Mouse (Mus musculus): Measurements from ENCODE around the gene Kdm8. TPM values are rescaled to one million over a fixed set of nuclear protein-coding genes. Genes with fewer than 3 reads are reported as not detected.

Kdm8 gene
- polyA plus RNA-seq, 1 experiment, result 4.0 TPM

DNA sequence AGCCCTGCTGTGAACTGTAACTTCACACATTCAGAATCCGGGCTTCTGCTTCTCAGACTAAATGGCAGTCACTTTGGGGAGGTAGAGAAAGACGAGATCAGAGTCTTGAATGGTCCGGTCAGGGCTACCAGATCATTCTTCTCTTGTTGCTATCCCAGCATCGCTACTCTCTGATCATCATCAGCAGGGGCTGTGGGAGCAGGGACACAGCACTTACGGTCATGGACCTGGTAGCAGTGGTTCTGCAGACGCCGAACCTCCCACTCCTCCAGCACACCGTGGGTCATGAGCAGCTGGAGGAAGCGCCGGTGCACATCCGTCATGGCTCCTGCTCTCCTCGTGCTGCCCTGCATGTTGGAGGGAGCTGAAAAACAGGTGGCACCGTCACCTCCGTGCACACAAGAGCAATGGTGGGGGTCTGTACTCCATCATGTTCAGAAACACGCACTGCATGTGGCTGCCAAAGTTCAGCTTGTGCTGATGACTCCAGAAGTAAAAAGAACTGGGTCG is 41.7 kb downstream of the Kdm8 start:
- Histone ChIP-seq H3K79me2 (ENCODE audit: control insufficient read depth, insufficient read depth) (no peaks in the 10 kb centered on the region), H3K4me3 (no peak overlapping the region), H3K27me3 (ENCODE audit: control insufficient read depth, insufficient read depth, insufficient read length) (no peaks in the 10 kb centered on the region), H3K4me2 (ENCODE audit: low read depth) (no peak overlapping the region), H3ac (ENCODE audit: control insufficient read depth, insufficient read length) (no peak overlapping the region), H3K36me3 (ENCODE audit: control insufficient read depth, insufficient read depth) (no peaks in the 10 kb centered on the region)
- TF ChIP-seq TCF12 (IDR thresholded peaks at IDR 0.05; ENCODE audit: insufficient read depth, poor library complexity, severe bottlenecking) (no peak), MYOG (IDR thresholded peaks at IDR 0.05; ENCODE audit: control insufficient read depth in 1 of 3, insufficient read depth in 1 of 3, insufficient read length in 2 of 3, low read depth in 2 of 3) (no peak), POLR2A (IDR thresholded peaks at IDR 0.05; ENCODE audit: insufficient read length, low read depth) (no peak), E2F4 (IDR thresholded peaks at IDR 0.05; ENCODE audit: insufficient read depth) (no peak)

- H3K79me2 ChIP-seq (ENCODE audit: control insufficient read depth, insufficient read depth), result no peaks in the 10 kb centered on the region
- no peak overlapping the region for H3ac ChIP-seq (ENCODE audit: control insufficient read depth, insufficient read length)
- TF ChIP-seq MYOD1 (IDR thresholded peaks at IDR 0.05; ENCODE audit: control insufficient read depth in 1 of 3, insufficient read length in 2 of 3, low read depth in 2 of 3) (peak in 1 of 3 experiments; percentile 35), POLR2AphosphoS2 (IDR thresholded peaks at IDR 0.05; ENCODE audit: insufficient read length, low read depth) (no peak)
- H3K27me3 ChIP-seq (ENCODE audit: control insufficient read depth, insufficient read depth, insufficient read length), result no peaks in the 10 kb centered on the region
- H3K4me2 ChIP-seq (ENCODE audit: low read depth), result no peak overlapping the region
- H3K4me3 ChIP-seq, result no peak overlapping the region
- H3K36me3 ChIP-seq (ENCODE audit: control insufficient read depth, insufficient read depth), result no peaks in the 10 kb centered on the region
These were observed 42.6 kb downstream of the Kdm8 start for GRCm38 (mm10) chr7:125487126-125487525.

GRCm38 (mm10) chr7:125488706-125489105 is 44.2 kb downstream of the Kdm8 start:
- Histone ChIP-seq H3ac (ENCODE audit: control insufficient read depth, insufficient read length) (no peak overlapping the region), H3K79me2 (ENCODE audit: control insufficient read depth, insufficient read depth) (no peaks in the 10 kb centered on the region), H3K27me3 (ENCODE audit: control insufficient read depth, insufficient read depth, insufficient read length) (no peaks in the 10 kb centered on the region), H3K4me3 (no peak overlapping the region), H3K36me3 (ENCODE audit: control insufficient read depth, insufficient read depth) (no peaks in the 10 kb centered on the region), H3K4me2 (ENCODE audit: low read depth) (no peak overlapping the region)
- no peak for TF ChIP-seq TCF3 (IDR thresholded peaks at IDR 0.05; ENCODE audit: insufficient read length, low read depth)
- TF ChIP-seq E2F4 (IDR thresholded peaks at IDR 0.05; ENCODE audit: insufficient read depth), result no peak
- TF ChIP-seq USF1 (IDR thresholded peaks at IDR 0.05; ENCODE audit: low read depth), result no peak
- no peak for TF ChIP-seq MYOG (IDR thresholded peaks at IDR 0.05; ENCODE audit: control insufficient read depth in 1 of 3, insufficient read depth in 1 of 3, insufficient read length in 2 of 3, low read depth in 2 of 3)

DNA sequence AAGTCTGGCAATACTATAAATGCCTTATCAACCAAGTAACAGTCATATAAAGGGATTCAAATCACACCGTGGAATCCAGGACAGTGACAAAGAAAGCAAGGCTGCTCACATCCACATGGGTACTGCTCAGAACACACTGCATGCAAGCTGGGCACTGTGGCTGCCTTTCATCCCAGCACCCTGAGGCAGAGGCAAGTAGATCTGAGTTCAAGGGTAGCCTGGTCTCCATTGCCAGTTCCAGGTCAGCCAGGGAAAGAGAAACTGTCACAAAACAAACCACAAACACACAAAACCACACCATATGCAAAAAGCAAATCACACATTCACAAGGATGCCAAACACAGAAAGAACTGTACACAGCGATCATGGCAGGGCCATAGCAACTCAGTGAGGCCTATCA is 45.2 kb downstream of the Kdm8 start:
- Histone ChIP-seq H3ac (ENCODE audit: control insufficient read depth, insufficient read length) (no peak overlapping the region), H3K79me2 (ENCODE audit: control insufficient read depth, insufficient read depth) (no peaks in the 10 kb centered on the region), H3K27me3 (ENCODE audit: control insufficient read depth, insufficient read depth, insufficient read length) (no peaks in the 10 kb centered on the region), H3K36me3 (ENCODE audit: control insufficient read depth, insufficient read depth) (no peaks in the 10 kb centered on the region), H3K4me3 (no peak overlapping the region), H3K4me2 (ENCODE audit: low read depth) (no peak overlapping the region)
- no peak for TF ChIP-seq POLR2A (IDR thresholded peaks at IDR 0.05; ENCODE audit: insufficient read length, low read depth)

DNA sequence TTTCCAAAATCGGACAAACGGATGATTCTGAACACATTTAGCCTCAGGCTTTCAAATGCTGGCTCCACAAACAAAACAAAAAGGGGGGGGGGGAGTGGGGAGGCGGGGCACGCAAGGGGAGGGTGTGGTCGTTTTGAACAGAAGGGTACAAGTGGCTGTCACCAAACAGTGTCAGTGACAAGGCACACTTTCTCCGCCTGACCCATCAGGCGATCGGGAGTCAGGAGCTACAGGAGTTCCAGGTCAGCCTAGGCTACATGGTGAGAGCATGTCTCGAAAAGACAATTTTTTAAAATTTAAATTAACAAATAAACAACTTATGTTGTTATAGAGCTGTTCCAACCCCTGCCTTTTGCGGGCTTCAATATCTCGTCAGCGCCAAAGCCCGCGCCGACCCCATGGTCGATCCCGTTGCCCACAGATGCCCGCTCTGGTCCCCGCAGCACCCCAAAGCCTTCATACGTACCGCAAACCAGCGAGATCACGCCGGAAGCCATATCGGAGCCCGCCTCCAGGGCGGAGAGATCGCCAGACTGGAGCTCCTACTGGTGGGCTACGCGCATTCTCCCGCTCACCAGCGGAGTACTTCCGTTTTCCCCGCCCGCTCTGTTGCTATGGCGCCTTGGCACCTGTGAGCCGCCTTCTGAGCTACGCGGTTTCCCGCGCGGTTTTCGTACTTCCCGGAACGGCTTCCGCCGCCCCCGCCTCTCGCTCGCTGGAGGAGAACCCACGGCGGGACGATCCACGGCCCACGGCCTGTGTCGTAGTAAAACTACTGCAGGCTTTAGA is 46.7 kb downstream of the Kdm8 start, which contains the start of gene Nsmce1:
Gene Nsmce1 (minus strand): TSS at position 650 of the 789 bp plus-strand sequence.
- no peaks in the 10 kb centered on the region for H3K79me2 ChIP-seq (ENCODE audit: control insufficient read depth, insufficient read depth)
- no peaks in the 10 kb centered on the region for H3K27me3 ChIP-seq (ENCODE audit: control insufficient read depth, insufficient read depth, insufficient read length)
- peak within 1 kb of the TSS; percentile 22 for H3ac ChIP-seq (ENCODE audit: control insufficient read depth, insufficient read length)
- H3K4me3 ChIP-seq, result peak within 1 kb of the TSS; percentile 58
- no peak for TF ChIP-seq REST (IDR thresholded peaks at IDR 0.05; ENCODE audit: insufficient read depth, insufficient read length)
- no peak for TF ChIP-seq MAX (IDR thresholded peaks at IDR 0.05; ENCODE audit: low read depth)
- no peak for TF ChIP-seq SRF (IDR thresholded peaks at IDR 0.05; ENCODE audit: control insufficient read depth, insufficient read length, low read depth)
- peak; percentile 70 for TF ChIP-seq POLR2A (IDR thresholded peaks at IDR 0.05; ENCODE audit: insufficient read length, low read depth)
- TF ChIP-seq CEBPB (IDR thresholded peaks at IDR 0.05; ENCODE audit: insufficient read depth, poor library complexity, severe bottlenecking), result no peak
- TF ChIP-seq POLR2AphosphoS2 (IDR thresholded peaks at IDR 0.05; ENCODE audit: insufficient read length, low read depth), result peak; percentile 49
- TF ChIP-seq TCF12 (IDR thresholded peaks at IDR 0.05; ENCODE audit: insufficient read depth, poor library complexity, severe bottlenecking), result no peak
- peak in 2 of 3 experiments; percentile 54 to 72 for TF ChIP-seq MYOD1 (IDR thresholded peaks at IDR 0.05; ENCODE audit: control insufficient read depth in 1 of 3, insufficient read length in 2 of 3, low read depth in 2 of 3)
- TF ChIP-seq TCF3 (IDR thresholded peaks at IDR 0.05; ENCODE audit: insufficient read length, low read depth), result no peak
- no peak for TF ChIP-seq USF1 (IDR thresholded peaks at IDR 0.05; ENCODE audit: low read depth)
- TF ChIP-seq MYOG (IDR thresholded peaks at IDR 0.05; ENCODE audit: control insufficient read depth in 1 of 3, insufficient read depth in 1 of 3, insufficient read length in 2 of 3, low read depth in 2 of 3), result peak in 1 of 3 experiments; percentile 61
- H3K4me2 ChIP-seq (ENCODE audit: low read depth), result peak within 1 kb of the TSS; percentile 95
- no peaks in the 10 kb centered on the region for H3K36me3 ChIP-seq (ENCODE audit: control insufficient read depth, insufficient read depth)
